Mouse (Mus musculus) mouse embryonic stem cell (cell line): ENCODE measurements at regions not wholly inside any gene's neighbourhood (a gene's known extent, or its start where the extent isn't known, plus 50 kb on each side); places are given as distances from the start of the nearest gene placed in this dataset.
"Not testable (repeated sequence)": the region's sequence is repeated elsewhere in the genome, so short reads cannot be mapped to it uniquely, and the experiment has no call there.

Experiments
- in situ Hi-C, 2 experiments: fragments of 300-500 bp; cut with MboI; formaldehyde crosslinking; loops; 1 replicate in 1 of 2; 3 replicates in 1 of 2; pipeline ENCODE4 v1.14.3; 2019 to 2020; ENCODE audit warnings: low sequenced_read_pairs in 2 of 2, low pct_unique_long_range_greater_than_20kb in 1 of 2, mixed read lengths in 1 of 2; ENCODE audit not compliant: unreplicated experiment in 1 of 2

DNA sequence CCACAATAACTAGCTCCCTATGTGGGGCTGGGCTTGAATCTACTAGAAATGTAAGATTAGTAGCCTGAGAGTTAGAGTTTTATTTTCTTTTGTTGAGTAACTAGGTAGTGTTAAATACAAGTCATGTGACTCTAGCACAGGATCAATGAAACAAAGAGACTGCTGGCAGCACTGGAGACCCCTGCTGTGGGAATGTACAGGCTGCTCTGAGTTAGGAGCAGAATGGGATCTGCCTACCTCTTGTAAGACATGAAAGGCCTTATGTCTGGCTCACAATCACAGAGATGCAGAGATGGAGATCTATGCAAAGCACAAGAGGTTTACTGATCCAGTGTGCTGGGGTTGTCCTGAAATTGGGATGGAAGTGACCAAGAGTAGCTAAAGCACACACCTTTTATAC lies 193.9 kb upstream of the Kcnmb2 start:
- in situ Hi-C loops: not testable (repeated sequence)

DNA sequence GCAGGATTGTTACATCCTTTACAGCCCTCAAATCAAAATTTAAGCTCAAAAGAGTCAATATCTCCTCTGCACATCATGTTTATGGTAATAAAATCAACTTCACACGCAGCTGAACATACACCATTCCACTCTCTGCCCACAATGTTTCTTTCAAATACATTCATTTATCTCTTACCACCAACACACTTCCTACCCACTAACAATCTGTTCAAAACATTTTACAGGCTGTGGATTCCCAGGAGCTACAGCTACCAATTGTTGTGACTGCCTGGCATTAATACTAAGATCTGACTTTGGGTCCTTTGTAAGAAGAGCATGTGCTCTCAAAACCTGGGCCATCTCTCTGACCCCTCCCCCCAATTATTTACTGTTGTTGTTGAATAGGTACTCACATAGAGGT lies 161.0 kb upstream of the Kcnmb2 start:
- in situ Hi-C loops: no loop called here

DNA sequence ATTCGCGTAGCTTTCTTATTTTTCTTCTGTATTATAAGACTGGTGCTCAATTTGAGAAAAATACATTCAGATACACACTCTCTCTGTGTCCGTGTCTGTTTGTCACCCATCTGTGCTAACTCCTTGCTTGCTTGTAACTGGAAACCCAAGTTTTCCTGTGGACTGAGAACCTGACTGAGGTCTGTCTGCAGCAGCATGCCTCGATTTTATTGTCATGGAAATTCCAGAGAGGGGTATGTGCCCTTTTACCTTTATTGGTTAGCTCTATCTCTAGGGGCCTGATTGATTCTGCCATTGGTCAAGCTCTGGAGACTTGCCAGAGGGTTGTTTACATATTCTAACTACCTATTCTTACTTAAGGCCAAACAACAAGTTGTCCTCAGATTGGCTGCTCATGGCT lies 146.4 kb upstream of the Kcnmb2 start:
- in situ Hi-C loops: no loop called here

DNA sequence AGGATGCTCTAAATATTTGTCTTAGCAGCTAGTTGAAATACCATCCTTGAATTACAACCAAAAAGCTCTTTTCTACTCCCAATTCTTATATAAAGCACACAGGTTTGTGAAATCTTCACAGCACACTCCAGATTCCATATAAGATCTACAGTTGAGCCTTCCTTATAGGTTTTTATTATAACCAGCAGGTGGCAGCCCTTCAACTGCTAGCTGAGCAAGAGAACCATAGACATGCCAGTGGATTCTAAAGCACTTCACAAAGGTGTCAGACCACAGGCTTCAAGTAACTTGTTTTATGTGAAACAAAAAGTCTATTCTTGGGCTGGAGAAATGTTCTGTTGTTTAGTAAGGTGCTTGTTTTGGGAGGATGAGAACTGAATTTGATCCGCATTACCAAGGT lies 133.1 kb upstream of the Kcnmb2 start:
- in situ Hi-C loops: no loop called here

DNA sequence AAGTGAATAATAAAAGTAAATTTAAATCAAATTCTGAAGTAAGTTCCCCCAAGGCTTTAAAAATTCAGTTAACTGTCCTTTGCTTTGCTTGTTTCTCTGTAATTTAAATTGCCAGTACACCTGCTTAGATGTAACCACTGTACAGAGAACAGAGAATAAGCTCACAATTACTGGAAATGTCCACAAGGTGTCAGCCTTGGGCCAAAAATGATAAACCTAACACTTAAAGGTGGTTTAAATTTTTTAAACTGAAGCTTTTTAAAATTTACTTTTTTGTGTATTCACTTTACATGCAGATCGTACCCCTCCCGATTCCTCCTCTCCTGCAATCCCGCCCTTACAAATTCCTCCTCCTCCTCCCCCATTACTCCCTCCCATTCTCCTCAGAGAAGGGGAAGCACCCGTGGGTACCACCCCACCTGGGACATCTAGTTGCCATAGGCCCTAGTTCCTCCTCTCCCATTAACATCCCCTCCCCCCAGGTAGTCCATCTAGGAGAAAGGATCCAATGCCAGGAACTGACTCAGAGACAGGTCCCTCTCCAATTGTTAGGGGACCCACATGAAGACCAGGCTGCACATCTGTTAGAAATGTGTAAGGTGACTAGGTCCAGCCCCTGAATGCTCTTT lies 111.9 kb upstream of the Kcnmb2 start:
- in situ Hi-C loops: loop anchor here (10.0 to 25.0 kb wide), 5 partner anchors 397 to 672 kb away; no protein-coding TSS in a partner anchor

DNA sequence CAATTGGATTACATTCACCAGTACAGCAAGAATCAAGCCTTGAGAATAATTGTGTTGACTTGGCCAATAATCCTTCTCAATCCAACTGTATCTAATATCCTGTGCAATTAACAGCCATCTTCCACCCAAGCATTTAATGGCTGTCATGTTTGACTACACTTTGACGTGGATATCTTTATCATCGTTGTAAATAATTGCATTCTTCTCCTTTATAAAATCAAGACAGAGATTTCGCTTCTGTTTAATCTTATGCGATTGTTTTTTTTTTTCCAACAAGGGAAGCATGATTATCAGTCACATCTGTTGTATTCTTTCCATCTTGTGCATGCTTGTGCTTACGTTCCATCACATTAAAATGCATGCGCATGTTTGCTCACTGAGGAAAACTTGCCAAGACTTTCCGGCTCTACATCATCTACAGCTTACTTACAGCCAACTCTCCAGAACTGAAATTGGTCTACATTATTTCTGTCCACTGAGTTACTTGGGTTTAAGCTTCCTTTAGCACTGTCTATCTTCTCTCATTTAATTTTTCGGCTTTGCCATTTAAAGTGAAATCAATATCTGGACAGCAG lies 108.8 kb upstream of the Kcnmb2 start:
- in situ Hi-C loops: loop anchor here (10.0 to 25.0 kb wide), 5 partner anchors 394 to 669 kb away; no protein-coding TSS in a partner anchor

DNA sequence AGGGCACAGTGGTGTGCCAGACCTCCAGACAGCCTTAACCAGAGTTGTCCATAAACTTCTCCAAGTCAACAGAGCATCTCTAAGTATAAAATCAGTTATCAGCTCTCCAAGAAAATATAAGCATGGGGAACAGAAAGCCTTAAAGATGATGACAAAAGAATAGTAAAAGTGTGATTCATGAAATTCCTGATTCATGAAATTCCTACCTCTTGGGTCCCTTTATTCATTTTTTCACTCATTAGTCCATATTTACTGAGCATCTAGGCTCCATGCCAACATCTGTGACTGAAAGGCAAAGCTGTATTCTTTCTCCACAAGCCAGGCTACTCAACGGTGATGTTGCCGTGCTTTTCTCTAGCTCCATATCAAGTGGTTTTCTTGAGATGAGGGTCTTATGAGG lies 105.7 kb upstream of the Kcnmb2 start:
- in situ Hi-C loops: loop anchor here (10.0 to 25.0 kb wide), 5 partner anchors 391 to 666 kb away; no protein-coding TSS in a partner anchor

DNA sequence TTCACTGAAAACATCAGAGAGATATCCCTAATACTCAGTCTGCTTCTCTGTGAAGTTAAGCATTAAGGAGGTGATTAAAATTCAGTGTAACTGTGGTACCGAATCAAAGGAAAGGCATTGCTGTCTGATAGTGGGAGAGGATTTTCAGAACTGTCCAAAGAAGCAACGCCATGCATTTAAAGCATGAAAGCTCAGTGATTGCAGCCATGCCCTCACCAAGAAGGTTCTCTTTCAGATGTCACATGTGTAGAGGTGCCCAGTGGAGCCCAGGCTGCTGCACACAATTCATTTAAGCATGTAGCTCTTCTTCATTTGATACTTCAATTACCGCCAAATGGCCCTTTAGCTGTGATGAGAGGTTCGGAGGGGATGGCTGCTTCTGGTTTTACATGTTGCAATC lies 103.1 kb upstream of the Kcnmb2 start:
- in situ Hi-C loops: loop anchor here (10.0 to 25.0 kb wide), 5 partner anchors 388 to 663 kb away; no protein-coding TSS in a partner anchor

DNA sequence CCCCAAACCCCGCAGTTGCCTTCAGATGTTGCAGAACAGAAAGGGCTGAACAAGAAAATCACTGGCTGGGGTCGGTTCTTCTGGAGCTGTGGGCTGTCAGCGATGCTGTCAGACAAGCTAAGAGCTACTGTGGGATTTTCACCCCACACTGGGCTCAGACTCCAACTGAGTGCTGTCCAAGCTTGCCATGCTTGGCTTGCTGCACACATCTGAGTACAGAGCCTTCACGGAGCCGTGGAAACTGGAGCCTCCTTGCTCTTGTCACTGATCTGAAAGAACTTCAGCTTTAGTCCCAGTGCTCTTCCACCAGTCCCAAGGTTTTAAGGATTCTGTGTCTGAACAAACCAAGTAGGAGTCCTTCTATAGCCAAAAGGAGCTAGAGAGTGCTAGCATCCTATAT lies 98.3 kb upstream of the Kcnmb2 start:
- in situ Hi-C loops: no loop called here

DNA sequence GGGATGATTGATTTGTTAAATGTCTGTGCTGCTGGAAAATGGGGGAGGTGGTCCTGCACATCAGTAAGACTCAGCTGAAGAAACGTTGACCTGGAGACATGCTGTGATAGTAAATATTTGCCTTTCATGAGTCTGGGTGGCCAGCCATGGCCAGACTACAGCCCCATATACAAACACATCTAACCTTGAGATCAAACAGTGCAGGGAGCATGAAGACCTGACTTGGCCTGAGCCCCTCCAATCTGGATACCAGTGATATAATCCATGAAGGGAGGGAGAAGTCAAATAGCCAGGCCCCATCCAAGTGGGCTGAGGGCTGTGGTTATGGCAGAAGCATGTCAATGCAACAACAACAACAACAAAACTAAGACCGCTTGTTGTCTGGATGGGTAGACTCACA lies 94.6 kb upstream of the Kcnmb2 start:
- in situ Hi-C loops: no loop called here

DNA sequence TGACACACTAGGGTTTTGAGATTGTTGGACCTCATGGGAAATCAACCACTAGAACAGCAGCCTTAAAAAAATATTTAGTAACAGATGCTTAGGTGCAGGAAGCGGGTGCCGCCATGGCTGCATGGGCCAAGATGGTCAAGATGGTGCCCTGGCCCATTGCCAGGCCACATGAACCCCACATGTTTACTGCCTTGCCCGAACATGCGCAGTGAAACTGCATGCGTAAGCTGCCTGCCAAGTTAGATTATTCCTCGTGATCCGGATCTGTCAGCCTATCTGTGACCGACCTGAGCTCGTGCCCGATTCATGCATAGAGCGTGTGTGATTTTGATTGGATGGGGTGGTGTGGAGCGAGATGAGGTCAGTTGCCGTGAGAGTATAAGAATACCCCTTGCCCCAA lies 93.2 kb upstream of the Kcnmb2 start:
- in situ Hi-C loops: not testable (repeated sequence)

DNA sequence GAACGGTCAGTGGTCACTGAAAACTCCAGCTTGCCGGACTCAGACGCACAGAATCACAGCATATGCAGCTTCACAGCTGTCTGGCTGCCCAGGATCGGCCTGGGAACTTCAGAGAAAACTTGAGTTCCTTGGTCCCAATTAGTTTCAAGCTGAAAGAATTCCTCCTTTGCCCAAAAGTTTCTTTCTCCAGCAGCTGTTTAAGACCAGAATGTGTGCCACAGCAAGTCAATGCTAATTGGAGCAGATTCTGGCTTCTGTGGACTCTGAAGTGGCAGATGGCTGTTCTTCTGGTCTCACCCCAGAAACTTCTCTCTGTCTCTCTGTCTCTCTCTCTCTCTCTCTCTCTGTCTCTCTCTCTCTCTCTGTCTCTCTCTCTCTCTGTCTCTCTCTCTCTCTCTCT lies 91.1 kb upstream of the Kcnmb2 start:
- in situ Hi-C loops: no loop called here

DNA sequence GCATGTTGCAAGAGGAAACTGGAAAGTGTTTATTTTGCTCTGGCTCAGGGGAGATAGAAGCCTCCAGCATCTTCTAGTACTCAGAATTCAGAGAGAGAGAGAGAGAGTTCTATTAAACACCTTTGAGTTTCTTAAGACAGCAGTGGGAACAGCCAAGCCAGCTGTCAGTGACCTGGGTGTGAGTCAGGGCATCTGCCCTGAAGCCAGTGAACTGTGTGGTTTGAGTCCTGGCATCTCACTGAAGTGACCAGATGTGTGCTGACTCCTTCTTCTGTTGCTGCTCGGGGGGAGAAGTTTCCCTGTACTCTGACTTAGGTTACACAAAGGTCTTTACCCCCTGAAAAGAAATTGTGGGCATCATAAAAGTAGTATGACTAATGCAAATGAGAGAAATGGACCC lies 70.4 kb upstream of the Kcnmb2 start:
- in situ Hi-C loops: no loop called here

DNA sequence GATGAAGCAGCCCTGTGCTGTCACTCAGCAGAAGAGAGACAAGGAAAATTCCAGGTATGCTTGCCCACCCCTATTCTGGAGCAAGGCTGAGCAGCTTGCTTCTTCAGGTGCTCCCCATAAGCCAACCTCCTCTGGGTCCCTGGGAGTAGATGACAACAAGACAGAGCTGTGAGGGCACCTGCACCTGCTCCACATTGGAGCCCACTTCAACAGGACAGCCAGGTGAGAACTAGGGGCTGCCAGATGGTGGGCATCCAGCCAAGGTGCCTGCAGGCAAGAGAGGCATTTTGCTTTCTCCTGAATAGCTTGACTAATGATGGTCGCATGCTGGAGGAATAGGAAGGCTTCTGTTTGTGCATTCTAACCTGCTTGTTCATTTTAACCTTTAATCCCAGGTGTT lies 61.1 kb upstream of the Kcnmb2 start:
- in situ Hi-C loops: no loop called here

DNA sequence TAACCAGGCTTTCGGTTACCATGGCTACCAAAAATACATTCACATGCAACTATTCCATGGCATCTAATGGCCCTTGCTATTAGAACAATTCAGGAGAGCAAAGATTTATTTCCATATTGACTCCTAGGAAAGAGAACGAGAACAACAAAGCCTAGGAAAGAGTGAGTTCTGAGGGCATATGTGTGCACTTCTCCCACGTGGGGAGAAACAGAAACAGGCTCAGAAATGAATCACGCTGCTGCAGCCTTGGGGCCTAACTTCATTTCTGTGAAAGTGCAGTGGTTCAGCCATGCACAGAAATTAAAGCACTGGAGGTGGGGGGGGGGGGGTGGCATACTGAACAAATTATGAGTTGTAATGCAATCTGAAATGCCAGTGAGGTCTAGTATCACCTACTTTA lies 55.2 kb upstream of the Kcnmb2 start:
- in situ Hi-C loops: no loop called here
